Mouse (Mus musculus): Measurements from ENCODE around the gene Adra2a.

Adra2a gene

GRCm38 (mm10) chr19:54076362-54077349 is 32.7 kb downstream of the Adra2a start:
- DNase-seq (ENCODE audit: low read depth) = no peak

DNA sequence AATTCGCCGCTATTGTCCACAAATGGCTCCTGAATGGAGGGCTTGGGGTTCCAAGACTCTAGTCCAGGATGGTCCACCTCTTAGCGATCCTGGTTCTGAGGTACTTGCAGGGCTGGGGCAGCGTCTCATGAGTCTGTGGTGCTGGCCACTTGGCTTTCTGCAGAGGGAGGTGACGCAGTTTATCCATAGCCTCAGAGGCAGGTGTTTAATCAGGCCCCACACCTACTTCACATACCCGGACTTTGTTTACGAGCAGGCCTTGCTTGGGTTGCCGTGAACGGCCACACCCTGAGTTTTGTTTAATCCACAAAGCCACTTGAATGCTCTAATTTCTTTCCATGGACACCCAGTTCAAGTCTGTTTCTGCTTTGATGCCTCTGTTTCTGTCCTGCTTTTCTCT is 37.4 kb downstream of the Adra2a start:
- no peak for DNase-seq (ENCODE audit: low read depth)

DNA sequence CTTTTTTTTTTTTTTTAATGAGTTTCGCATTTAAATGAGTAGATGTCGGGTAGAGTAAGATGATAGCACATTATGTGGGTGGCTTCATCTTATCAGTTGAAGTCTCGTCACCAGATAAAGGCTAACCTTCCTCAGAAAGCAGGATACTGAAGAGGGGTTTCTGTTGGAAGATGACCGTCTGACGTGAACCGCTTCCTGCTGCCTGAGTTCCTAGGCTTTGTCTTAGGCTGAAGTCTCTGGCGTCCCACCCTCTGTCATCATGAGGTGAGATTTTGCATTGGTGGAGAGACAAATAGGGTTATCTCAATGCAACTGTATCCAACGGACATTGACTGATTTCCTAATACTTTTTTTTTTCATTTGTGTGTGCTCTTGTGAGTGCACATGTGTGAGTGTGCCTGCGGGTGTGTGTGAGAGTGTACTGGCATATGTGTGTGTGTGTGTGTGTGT is 37.8 kb downstream of the Adra2a start:
- DNase-seq (ENCODE audit: low read depth) = no peak

GRCm38 (mm10) chr19:54087319-54087718 is 43.4 kb downstream of the Adra2a start:
- DNase-seq (ENCODE audit: low read depth) = no peak

DNA sequence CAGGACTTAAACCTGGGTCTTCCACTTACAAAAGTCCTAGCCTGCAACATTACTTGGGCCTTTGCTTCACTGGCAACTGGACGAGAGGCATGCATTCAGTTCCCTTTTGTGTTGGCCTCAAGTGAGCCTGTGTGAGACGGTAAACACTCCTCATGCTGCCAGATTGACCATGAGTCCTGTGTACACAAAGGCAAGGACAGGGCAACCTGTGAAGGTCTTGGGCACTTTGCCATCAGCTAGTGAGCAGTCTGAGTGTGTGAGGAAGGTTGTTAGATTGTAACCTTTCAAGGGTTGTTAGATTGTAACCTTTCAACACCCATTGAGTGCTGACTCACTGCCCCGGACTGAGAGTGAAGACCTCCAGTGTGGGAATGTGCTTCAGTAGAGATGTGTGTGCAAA is 49.6 kb downstream of the Adra2a start:
- DNase-seq (ENCODE audit: low read depth) = no peak

- DNase-seq (ENCODE audit: low read depth) = no peak
Observed at GRCm38 (mm10) chr19:54095716-54096115, 51.8 kb downstream of the Adra2a start.

DNA sequence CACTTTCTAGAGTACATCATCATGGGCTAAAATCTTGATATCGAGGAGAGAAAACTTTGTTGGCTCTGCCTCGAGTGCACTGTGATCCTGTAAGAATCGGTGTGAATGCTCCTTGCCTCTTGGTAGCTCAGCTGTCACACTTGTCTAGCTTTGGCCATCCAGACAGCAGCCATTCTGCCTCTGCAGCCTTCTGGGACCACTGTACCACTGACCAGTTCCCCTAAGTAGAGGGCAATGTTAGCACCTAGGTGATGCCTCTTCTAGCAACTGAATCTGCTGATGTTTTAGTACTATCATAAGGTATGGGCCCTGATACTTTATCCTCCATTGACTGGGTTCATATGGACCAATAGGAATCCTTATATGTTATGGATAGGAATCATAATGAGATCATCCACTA is 54.4 kb downstream of the Adra2a start:
- DNase-seq (ENCODE audit: low read depth) = no peak

Data from NIH3T3 (cell line).